Mouse (Mus musculus) urinary bladder, postnatal 10 days (tissue): Measurements from ENCODE around the gene Cetn2.

Experiments used
- DNase-seq: peaks from one replicate; pipeline ENCODE4 v3.0.0; 2022; ENCODE audit warnings: low spot score

The Cetn2 gene

GRCm38 (mm10) chrX:72917884-72918681 is at the start of gene Cetn2, which contains the start of gene Nsdhl:
TSS of gene Cetn2 (minus strand) at chrX:72918411.
TSS of gene Nsdhl (plus strand) at chrX:72918557.
- peak; percentile 21 for DNase-seq

GRCm38 (mm10) chrX:72962743-72963142 is 44.5 kb upstream of the Cetn2 start:
- DNase-seq = no peak

- no peak for DNase-seq
These were observed 43.3 kb upstream of the Cetn2 start for GRCm38 (mm10) chrX:72961511-72961910.

- no peak for DNase-seq
These were observed 42.2 kb upstream of the Cetn2 start for GRCm38 (mm10) chrX:72960431-72960830.

- no peak for DNase-seq
These were observed 38.3 kb upstream of the Cetn2 start for GRCm38 (mm10) chrX:72956486-72956885.

GRCm38 (mm10) chrX:72953464-72953863 is 35.3 kb upstream of the Cetn2 start:
- DNase-seq = no peak

- no peak for DNase-seq
These were observed 3.2 kb upstream of the Cetn2 start for GRCm38 (mm10) chrX:72921391-72921790.

GRCm38 (mm10) chrX:72918682-72919059 is 460 bp upstream of the Cetn2 start:
- DNase-seq = no peak

- DNase-seq = no peak
These were observed 6.6 kb downstream of the Cetn2 start for GRCm38 (mm10) chrX:72911611-72912010.

- no peak for DNase-seq
These were observed 9.8 kb downstream of the Cetn2 start for GRCm38 (mm10) chrX:72908404-72908741.

GRCm38 (mm10) chrX:72907619-72908403 is 10.4 kb downstream of the Cetn2 start:
- no peak for DNase-seq

- DNase-seq = no peak
These were observed 15.7 kb downstream of the Cetn2 start for GRCm38 (mm10) chrX:72902530-72902929.

- no peak for DNase-seq
These were observed 22.2 kb downstream of the Cetn2 start for GRCm38 (mm10) chrX:72896055-72896437.

- no peak for DNase-seq
These were observed 22.7 kb downstream of the Cetn2 start for GRCm38 (mm10) chrX:72895388-72896054.
